Mouse (Mus musculus) CD4-positive naive resting alpha-beta T cell, adult 76 days (primary cell): ENCODE measurements around the gene Ostm1. TPM values are rescaled to one million over a fixed set of nuclear protein-coding genes. Genes with fewer than 3 reads are reported as not detected.

ENCODE experiments used
- total RNA-seq: library from RNA; stranded (reverse); gene quantifications from one replicate; pipeline ENCODE4 v1.2.4, GENCODE M21; 2023

The Ostm1 gene
- total RNA-seq: 30.7 TPM

DNA sequence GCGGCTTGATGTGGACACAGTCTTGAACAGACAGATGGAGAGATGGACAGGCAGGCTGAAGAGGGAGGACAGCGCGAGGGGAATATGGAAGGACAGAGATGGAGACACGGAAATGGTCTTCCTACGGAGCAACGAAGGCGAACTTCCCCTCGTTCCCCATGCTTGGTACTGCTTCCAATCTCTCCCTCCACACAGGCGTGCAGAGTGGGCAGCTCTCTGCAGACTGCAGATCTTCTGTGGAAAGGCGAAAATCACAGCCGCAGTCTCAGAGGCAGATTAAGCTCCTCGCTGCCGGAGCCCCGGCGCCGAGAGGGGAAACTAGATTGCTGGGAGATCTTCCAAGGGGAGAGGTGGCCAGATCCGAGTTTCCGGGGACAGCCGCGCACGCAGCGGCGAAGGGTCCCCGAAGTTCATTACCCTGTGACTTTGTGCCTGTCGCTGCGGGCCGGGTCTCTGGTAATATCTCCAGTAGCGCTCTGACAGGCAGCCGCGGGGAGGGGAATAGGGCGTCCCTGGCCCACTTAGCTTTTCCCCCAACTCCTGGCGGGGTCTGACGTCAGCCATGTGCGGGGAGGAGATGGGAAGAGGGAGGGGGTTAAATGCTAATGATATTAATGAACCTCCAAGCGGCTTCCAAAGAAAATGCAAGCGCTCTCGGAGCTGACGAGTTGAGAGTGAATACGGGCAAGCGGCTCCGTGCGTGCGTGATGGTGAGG lies at the start of gene Ostm1, which contains the start of gene Nr2e1:
Gene Ostm1 (plus strand): TSS at position 666 of the 716 bp plus-strand sequence.
Gene Nr2e1 (minus strand): TSS at position 476 of the 716 bp plus-strand sequence.

Other genes starting within 250 kb of the Ostm1 start
- gene Afg1l, start 105.3 kb upstream of the Ostm1 start, total RNA-seq: 5.8 TPM
- gene Snx3, start 81.8 kb upstream of the Ostm1 start, total RNA-seq: 83.0 TPM
- not detected for gene Nr2e1, start 190 bp upstream of the Ostm1 start, total RNA-seq
- gene Sec63, start 177.7 kb downstream of the Ostm1 start, total RNA-seq: 76.4 TPM